Mouse (Mus musculus): ENCODE measurements around the gene Clip3. TPM values are rescaled to one million over a fixed set of nuclear protein-coding genes. Genes with fewer than 3 reads are reported as not detected.

The Clip3 gene
- 10.4 and 18.4 TPM in 2 replicates for polyA plus RNA-seq (2016; fragmentation: Nextera tagmentation; extraction: Ambion mirVana)

GRCm38 (mm10) chr7:30291215-30292131 lies at the start of gene Clip3:
Clip3 (plus strand) TSS chr7:30291728.
- DNase-seq (ENCODE audit: low spot score): peak; percentile 85
- Histone ChIP-seq H3K9me3 (no peaks in the 10 kb centered on the region), H3K27me3 (ENCODE audit: insufficient read depth, poor library complexity, severe bottlenecking) (peaks cover 26% of the 10 kb centered on the region; the same call in 1 of the 2 replicates), H3K4me1 (peaks cover 24% of the 10 kb centered on the region), H3K36me3 (peaks cover 11% of the 10 kb centered on the region; the same call in 1 of the 2 replicates), H3K27ac (peak within 1 kb of the TSS; percentile 88), H3K4me3 (peak within 1 kb of the TSS; percentile 71)
- 9% methylated on average over 35 of the region's 35 CpGs for WGBS

- H3K9me3 ChIP-seq: no peaks in the 10 kb centered on the region
- H3K27ac ChIP-seq: no peak overlapping the region
- no peak overlapping the region for H3K4me3 ChIP-seq
- H3K27me3 ChIP-seq (ENCODE audit: insufficient read depth, poor library complexity, severe bottlenecking): no peaks in the 10 kb centered on the region
- peaks cover 55% of the 10 kb centered on the region for H3K36me3 ChIP-seq
- 83% methylated on average over 12 of the region's 12 CpGs for WGBS
- DNase-seq (ENCODE audit: low spot score): no peak
- no peaks in the 10 kb centered on the region for H3K4me1 ChIP-seq
Measured at GRCm38 (mm10) chr7:30251956-30252954, 39.3 kb upstream of the Clip3 start.

- H3K4me1 ChIP-seq: peaks cover 8% of the 10 kb centered on the region
- DNase-seq (ENCODE audit: low spot score): no peak
- 79% methylated on average over 2 of the region's 2 CpGs for WGBS
- H3K4me3 ChIP-seq: no peak overlapping the region
- no peak overlapping the region for H3K27ac ChIP-seq
- no peaks in the 10 kb centered on the region for H3K9me3 ChIP-seq
- H3K36me3 ChIP-seq: peaks cover 66% of the 10 kb centered on the region
- no peaks in the 10 kb centered on the region for H3K27me3 ChIP-seq (ENCODE audit: insufficient read depth, poor library complexity, severe bottlenecking)
Measured at GRCm38 (mm10) chr7:30265041-30265440, 26.5 kb upstream of the Clip3 start.

GRCm38 (mm10) chr7:30265531-30265930 lies 26.0 kb upstream of the Clip3 start:
- no peak overlapping the region for H3K4me3 ChIP-seq
- H3K9me3 ChIP-seq: no peaks in the 10 kb centered on the region
- H3K36me3 ChIP-seq: peaks cover 71% of the 10 kb centered on the region
- H3K27me3 ChIP-seq (ENCODE audit: insufficient read depth, poor library complexity, severe bottlenecking): no peaks in the 10 kb centered on the region
- 91% methylated on average over 5 of the region's 5 CpGs for WGBS
- peaks cover 8% of the 10 kb centered on the region for H3K4me1 ChIP-seq
- no peak overlapping the region for H3K27ac ChIP-seq
- no peak for DNase-seq (ENCODE audit: low spot score)

GRCm38 (mm10) chr7:30265935-30266334 lies 25.6 kb upstream of the Clip3 start:
- Histone ChIP-seq H3K27me3 (ENCODE audit: insufficient read depth, poor library complexity, severe bottlenecking) (no peaks in the 10 kb centered on the region), H3K9me3 (no peaks in the 10 kb centered on the region), H3K4me3 (no peak overlapping the region), H3K27ac (no peak overlapping the region), H3K36me3 (peaks cover 71% of the 10 kb centered on the region), H3K4me1 (peaks cover 8% of the 10 kb centered on the region)
- 86% methylated on average over 7 of the region's 7 CpGs for whole genome bisulfite sequencing
- DNase-seq (ENCODE audit: low spot score): no peak

- H3K36me3 ChIP-seq: peaks cover 71% of the 10 kb centered on the region
- DNase-seq (ENCODE audit: low spot score): no peak
- H3K9me3 ChIP-seq: no peaks in the 10 kb centered on the region
- peak overlapping the region; percentile 62 for H3K27ac ChIP-seq
- no peaks in the 10 kb centered on the region for H3K27me3 ChIP-seq (ENCODE audit: insufficient read depth, poor library complexity, severe bottlenecking)
- no peak overlapping the region for H3K4me3 ChIP-seq
- H3K4me1 ChIP-seq: peaks cover 8% of the 10 kb centered on the region
- WGBS: 41% methylated on average over 3 of the region's 3 CpGs
Measured at GRCm38 (mm10) chr7:30266780-30267179, 24.7 kb upstream of the Clip3 start.

GRCm38 (mm10) chr7:30269641-30270040 lies 21.9 kb upstream of the Clip3 start:
- Histone ChIP-seq H3K4me1 (peaks cover 11% of the 10 kb centered on the region), H3K9me3 (no peaks in the 10 kb centered on the region), H3K4me3 (no peak overlapping the region), H3K27ac (no peak overlapping the region), H3K36me3 (peaks cover 67% of the 10 kb centered on the region), H3K27me3 (ENCODE audit: insufficient read depth, poor library complexity, severe bottlenecking) (no peaks in the 10 kb centered on the region)
- WGBS: 88% methylated on average over 4 of the region's 4 CpGs
- no peak for DNase-seq (ENCODE audit: low spot score)

GRCm38 (mm10) chr7:30274383-30274782 lies 17.1 kb upstream of the Clip3 start:
- Histone ChIP-seq H3K4me3 (no peak overlapping the region), H3K27me3 (ENCODE audit: insufficient read depth, poor library complexity, severe bottlenecking) (no peaks in the 10 kb centered on the region), H3K4me1 (peaks cover 12% of the 10 kb centered on the region), H3K9me3 (no peaks in the 10 kb centered on the region), H3K27ac (peak overlapping the region; percentile 65; the same call in 1 of the 2 replicates), H3K36me3 (peaks cover 36% of the 10 kb centered on the region)
- DNase-seq (ENCODE audit: low spot score): no peak
- WGBS: 76% methylated on average over 6 of the region's 6 CpGs

- 51% methylated on average over 2 of the region's 2 CpGs for WGBS
- Histone ChIP-seq H3K27me3 (ENCODE audit: insufficient read depth, poor library complexity, severe bottlenecking) (no peaks in the 10 kb centered on the region), H3K4me3 (peak overlapping the region; percentile 90; the same call in 1 of the 2 replicates), H3K36me3 (no peaks in the 10 kb centered on the region), H3K4me1 (peaks cover 20% of the 10 kb centered on the region), H3K27ac (no peak overlapping the region), H3K9me3 (no peaks in the 10 kb centered on the region)
- no peak for DNase-seq (ENCODE audit: low spot score)
Measured at GRCm38 (mm10) chr7:30278911-30279310, 12.6 kb upstream of the Clip3 start.

GRCm38 (mm10) chr7:30279536-30279935 lies 12.0 kb upstream of the Clip3 start:
- Histone ChIP-seq H3K36me3 (no peaks in the 10 kb centered on the region), H3K9me3 (no peaks in the 10 kb centered on the region), H3K4me1 (peaks cover 18% of the 10 kb centered on the region), H3K27ac (peak overlapping the region; percentile 91), H3K27me3 (ENCODE audit: insufficient read depth, poor library complexity, severe bottlenecking) (no peaks in the 10 kb centered on the region), H3K4me3 (peak overlapping the region; percentile 90)
- under 1% methylated on average over 6 of the region's 6 CpGs for WGBS
- no peak for DNase-seq (ENCODE audit: low spot score)

- Histone ChIP-seq H3K27ac (peak within 1 kb of the TSS; percentile 91), H3K4me3 (peak within 1 kb of the TSS; percentile 90), H3K27me3 (ENCODE audit: insufficient read depth, poor library complexity, severe bottlenecking) (no peaks in the 10 kb centered on the region)
Measured at GRCm38 (mm10) chr7:30279951-30280669, 11.4 kb upstream of the Clip3 start, which contains the start of the genes Thap8 and Wdr62. Thap8 (plus strand) TSS chr7:30280094. Wdr62 (minus strand) TSS chr7:30280419.

GRCm38 (mm10) chr7:30280670-30281138 lies 10.8 kb upstream of the Clip3 start:
- H3K36me3 ChIP-seq: no peaks in the 10 kb centered on the region
- peaks cover 8% of the 10 kb centered on the region for H3K4me1 ChIP-seq
- no peaks in the 10 kb centered on the region for H3K9me3 ChIP-seq
- under 1% methylated on average over 20 of the region's 20 CpGs for WGBS
- DNase-seq (ENCODE audit: low spot score): peak; percentile 93
- H3K4me3 ChIP-seq: peak overlapping the region; percentile 90
- H3K27me3 ChIP-seq (ENCODE audit: insufficient read depth, poor library complexity, severe bottlenecking): no peaks in the 10 kb centered on the region; the same call in 1 of the 2 replicates
- H3K27ac ChIP-seq: peak overlapping the region; percentile 91

More at GRCm38 (mm10) chr7:30279951-30280669, 11.4 kb upstream of the Clip3 start, which contains the start of the genes Thap8 and Wdr62:
- peak; percentile 97 for DNase-seq (ENCODE audit: low spot score)
- no peaks in the 10 kb centered on the region for H3K36me3 ChIP-seq
- H3K9me3 ChIP-seq: no peaks in the 10 kb centered on the region
- H3K4me1 ChIP-seq: peaks cover 12% of the 10 kb centered on the region
- under 1% methylated on average over 49 of the region's 49 CpGs for WGBS

Measured in heart, embryonic 10.5 days (tissue).